Mouse (Mus musculus) midbrain, embryonic 11.5 days (tissue): Measurements from ENCODE around the gene Pde2a. TPM values are rescaled to one million over a fixed set of nuclear protein-coding genes. Genes with fewer than 3 reads are reported as not detected.
"Not testable (repeated sequence)": the region's sequence is repeated elsewhere in the genome, so short reads cannot be mapped to it uniquely, and the experiment has no call there.

Experiments
- ATAC-seq: fragments of 200-750 bp; cut with Nextera tagmentation; 2 replicates; pipeline ENCODE4 v1.8.0; 2017; ENCODE audit warnings: moderate TSS enrichment, moderate library complexity; ENCODE audit not compliant: low FRiP score
- DNase-seq: peaks from one replicate; pipeline ENCODE4 v3.0.0; 2015; ENCODE audit warnings: low spot score; ENCODE audit errors: missing footprints
- H3K27ac ChIP-seq: fragments of 300-500 bp; sonication (generic); 2 replicates; pipeline ENCODE4 v1.5.1; 2014; ENCODE audit warnings: low read depth, low read length
- H3K27me3 ChIP-seq: fragments of 300-500 bp; sonication (generic); 2 replicates; pipeline ENCODE4 v1.6.1; 2014; ENCODE audit warnings: mild to moderate bottlenecking, low read length, moderate library complexity, mixed read lengths; ENCODE audit not compliant: control insufficient read depth, insufficient read depth
- H3K36me3 ChIP-seq: fragments of 300-500 bp; sonication (generic); 2 replicates; pipeline ENCODE4 v1.6.1; 2014; ENCODE audit warnings: mild to moderate bottlenecking, low read length, moderate library complexity, mixed read lengths; ENCODE audit not compliant: control insufficient read depth, insufficient read depth
- H3K4me1 ChIP-seq: fragments of 300-500 bp; sonication (generic); 2 replicates; pipeline ENCODE4 v1.6.1; 2014; ENCODE audit warnings: low read length; ENCODE audit not compliant: control insufficient read depth, insufficient read depth
- H3K4me2 ChIP-seq: fragments of 300-500 bp; sonication (generic); 2 replicates; pipeline ENCODE4 v1.6.1; 2014; ENCODE audit warnings: mild to moderate bottlenecking, moderate library complexity
- H3K4me3 ChIP-seq: fragments of 300-500 bp; sonication (generic); 2 replicates; pipeline ENCODE4 v1.5.1; 2014; ENCODE audit warnings: low read depth, low read length
- H3K9ac ChIP-seq: fragments of 300-500 bp; sonication (generic); 2 replicates; pipeline ENCODE4 v1.6.1; 2014; ENCODE audit warnings: low read length
- H3K9me3 ChIP-seq: fragments of 300-500 bp; sonication (generic); 2 replicates; pipeline ENCODE4 v1.6.1; 2016; ENCODE audit warnings: low read length; ENCODE audit not compliant: control insufficient read depth
- WGBS: fragments of 180-500 bp; shearing (Covaris S2); extraction: QIAGEN DNeasy Blood & Tissue Kit; methylation state at CpG from one replicate; pipeline ENCODE4 v1.1.7; 2014; 5-methylcytosine and 5-hydroxymethylcytosine counted together
- polyA plus RNA-seq: library from polyadenylated mRNA; unstranded; fragments of >200 nt; fragmentation: Nextera tagmentation; extraction: Ambion mirVana; gene quantifications from 2 replicates; pipeline ENCODE4 v1.2.1, GENCODE M21; 2014

The Pde2a gene
- polyA plus RNA-seq, 1 experiment from 2014 or later = 13.0 TPM

- 0 out of 2 replicates have a peak overlapping the region, but pooled peaks have one; percentile 3 for H3K4me2 ChIP-seq
- DNase-seq (peak; percentile 93), ATAC-seq (peak; percentile 61; the same call in 1 of the 2 replicates)
- 3% methylated on average over 11 of the region's 11 CpGs for WGBS
- H3K27me3 ChIP-seq = no peaks in the 10 kb centered on the region
- no peaks in the 10 kb centered on the region for H3K9me3 ChIP-seq
- H3K36me3 ChIP-seq = no peaks in the 10 kb centered on the region
- H3K27ac ChIP-seq = no peak overlapping the region
- H3K4me3 ChIP-seq = no peak overlapping the region
- no peak overlapping the region for H3K9ac ChIP-seq
- H3K4me1 ChIP-seq = no peaks in the 10 kb centered on the region
Observed at GRCm38 (mm10) chr7:101541132-101541531, 119.6 kb downstream of the Pde2a start.

- Histone ChIP-seq H3K9me3 (no peaks in the 10 kb centered on the region), H3K4me3 (no peak overlapping the region), H3K27me3 (no peaks in the 10 kb centered on the region), H3K4me2 (0 out of 2 replicates have a peak overlapping the region, but pooled peaks have one; percentile 3), H3K36me3 (no peaks in the 10 kb centered on the region), H3K9ac (no peak overlapping the region), H3K4me1 (no peaks in the 10 kb centered on the region), H3K27ac (no peak overlapping the region)
- ATAC-seq (no peak), DNase-seq (no peak)
- 73% methylated on average over 10 of the region's 10 CpGs for WGBS
Observed at GRCm38 (mm10) chr7:101541734-101542133, 120.2 kb downstream of the Pde2a start.

GRCm38 (mm10) chr7:101547651-101548050 is 126.2 kb downstream of the Pde2a start:
- H3K36me3 ChIP-seq = no peaks in the 10 kb centered on the region
- H3K9me3 ChIP-seq = no peaks in the 10 kb centered on the region
- WGBS = 87% methylated on average over 3 of the region's 3 CpGs
- no peak overlapping the region for H3K9ac ChIP-seq
- no peak overlapping the region for H3K4me3 ChIP-seq
- H3K27ac ChIP-seq = no peak overlapping the region
- no peaks in the 10 kb centered on the region for H3K27me3 ChIP-seq
- no peak overlapping the region for H3K4me2 ChIP-seq
- DNase-seq (no peak), ATAC-seq (no peak)
- no peaks in the 10 kb centered on the region for H3K4me1 ChIP-seq

- Histone ChIP-seq H3K9ac (no peak overlapping the region), H3K4me1 (no peaks in the 10 kb centered on the region), H3K27me3 (no peaks in the 10 kb centered on the region), H3K4me3 (no peak overlapping the region), H3K27ac (no peak overlapping the region), H3K4me2 (no peak overlapping the region), H3K36me3 (no peaks in the 10 kb centered on the region), H3K9me3 (no peaks in the 10 kb centered on the region)
- DNase-seq = no peak
- WGBS = 76% methylated on average over 3 of the region's 3 CpGs
- ATAC-seq = no peak
Observed at GRCm38 (mm10) chr7:101549266-101549665, 127.8 kb downstream of the Pde2a start.

- no peak for DNase-seq
Observed at GRCm38 (mm10) chr7:101550686-101551485, 129.4 kb downstream of the Pde2a start.

GRCm38 (mm10) chr7:101551530-101551929 is 130.0 kb downstream of the Pde2a start:
- no peak overlapping the region for H3K4me2 ChIP-seq
- no peak overlapping the region for H3K4me3 ChIP-seq
- H3K4me1 ChIP-seq = no peaks in the 10 kb centered on the region
- no peaks in the 10 kb centered on the region for H3K9me3 ChIP-seq
- 77% methylated on average over 1 of the region's 1 CpGs for WGBS
- H3K27me3 ChIP-seq = no peaks in the 10 kb centered on the region
- H3K9ac ChIP-seq = no peak overlapping the region
- no peak for ATAC-seq
- H3K36me3 ChIP-seq = no peaks in the 10 kb centered on the region
- DNase-seq = no peak
- no peak overlapping the region for H3K27ac ChIP-seq

More at GRCm38 (mm10) chr7:101550686-101551485, 129.4 kb downstream of the Pde2a start:
- H3K9ac ChIP-seq = no peak overlapping the region
- WGBS = 73% methylated on average over 7 of the region's 7 CpGs
- H3K9me3 ChIP-seq = no peaks in the 10 kb centered on the region
- no peaks in the 10 kb centered on the region for H3K36me3 ChIP-seq
- H3K4me1 ChIP-seq = no peaks in the 10 kb centered on the region
- H3K4me3 ChIP-seq = no peak overlapping the region
- no peak overlapping the region for H3K27ac ChIP-seq
- no peaks in the 10 kb centered on the region for H3K27me3 ChIP-seq
- ATAC-seq = no peak
- no peak overlapping the region for H3K4me2 ChIP-seq

- not testable (repeated sequence) for DNase-seq, H3K4me1 ChIP-seq, H3K4me3 ChIP-seq, H3K36me3 ChIP-seq, H3K27me3 ChIP-seq, ATAC-seq, H3K4me2 ChIP-seq, H3K9ac ChIP-seq, H3K9me3 ChIP-seq, H3K27ac ChIP-seq
- 91% methylated on average over 3 of the region's 3 CpGs for WGBS
Observed at GRCm38 (mm10) chr7:101555473-101555872, 134.0 kb downstream of the Pde2a start.

GRCm38 (mm10) chr7:101557391-101557790 is 135.9 kb downstream of the Pde2a start:
- 70% methylated on average over 1 of the region's 1 CpGs for WGBS
- H3K36me3 ChIP-seq = no peaks in the 10 kb centered on the region
- no peak overlapping the region for H3K27ac ChIP-seq
- H3K9ac ChIP-seq = no peak overlapping the region
- no peaks in the 10 kb centered on the region for H3K9me3 ChIP-seq
- no peaks in the 10 kb centered on the region for H3K4me1 ChIP-seq
- H3K4me3 ChIP-seq = no peak overlapping the region
- H3K4me2 ChIP-seq = no peak overlapping the region
- DNase-seq (no peak), ATAC-seq (no peak)
- H3K27me3 ChIP-seq = no peaks in the 10 kb centered on the region

- DNase-seq, H3K27me3 ChIP-seq, H3K27ac ChIP-seq, H3K4me1 ChIP-seq, H3K9me3 ChIP-seq, ATAC-seq, H3K36me3 ChIP-seq, H3K4me3 ChIP-seq, H3K4me2 ChIP-seq, H3K9ac ChIP-seq: not testable (repeated sequence)
- 73% methylated on average over 5 of the region's 5 CpGs for WGBS
Observed at GRCm38 (mm10) chr7:101559393-101559792, 137.9 kb downstream of the Pde2a start.
